Mouse (Mus musculus): ENCODE measurements around the gene Znrf2.

DNA sequence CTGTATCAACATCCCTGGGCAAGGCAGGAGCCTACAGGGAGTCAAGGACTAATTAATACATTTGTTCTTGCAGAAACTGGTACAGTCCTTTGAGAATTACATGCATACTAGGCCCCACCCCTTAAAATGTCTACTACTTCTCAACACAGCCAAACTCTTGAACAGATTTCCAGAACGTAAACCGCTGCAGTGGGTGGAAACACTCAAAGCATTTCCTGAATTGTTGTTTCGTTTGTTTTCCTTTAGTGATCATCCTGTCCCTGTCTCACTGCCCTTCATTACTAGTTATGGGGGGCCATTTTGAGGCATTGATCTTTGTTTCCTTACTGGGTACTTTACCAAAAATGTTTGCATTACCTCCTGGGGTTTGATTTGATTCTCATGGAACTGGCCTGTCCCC, 31.8 kb downstream of the Znrf2 start:
- TF ChIP-seq CTCF (IDR thresholded peaks at IDR 0.05; ENCODE audit: insufficient read depth, low read depth, low read length) (no peak), POLR2A (IDR thresholded peaks at IDR 0.05; ENCODE audit: insufficient read depth, low read depth, low read length) (no peak)

Data from olfactory bulb, adult 2 months (tissue).